Mouse (Mus musculus) megakaryocyte, embryonic 14.5 days (primary cell): ENCODE results near the gene Tmem189.

ENCODE experiments used
- FLI1 ChIP-seq: IDR thresholded peaks from 2 replicates; pipeline ENCODE4 v1.6.1; 2012; ENCODE audit warnings: low read length, inconsistent platforms, mixed read lengths
- GATA1 ChIP-seq: IDR thresholded peaks from 3 replicates; pipeline ENCODE4 v1.6.1; 2012; ENCODE audit warnings: mixed read lengths, low read length, inconsistent platforms, borderline replicate concordance

DNA sequence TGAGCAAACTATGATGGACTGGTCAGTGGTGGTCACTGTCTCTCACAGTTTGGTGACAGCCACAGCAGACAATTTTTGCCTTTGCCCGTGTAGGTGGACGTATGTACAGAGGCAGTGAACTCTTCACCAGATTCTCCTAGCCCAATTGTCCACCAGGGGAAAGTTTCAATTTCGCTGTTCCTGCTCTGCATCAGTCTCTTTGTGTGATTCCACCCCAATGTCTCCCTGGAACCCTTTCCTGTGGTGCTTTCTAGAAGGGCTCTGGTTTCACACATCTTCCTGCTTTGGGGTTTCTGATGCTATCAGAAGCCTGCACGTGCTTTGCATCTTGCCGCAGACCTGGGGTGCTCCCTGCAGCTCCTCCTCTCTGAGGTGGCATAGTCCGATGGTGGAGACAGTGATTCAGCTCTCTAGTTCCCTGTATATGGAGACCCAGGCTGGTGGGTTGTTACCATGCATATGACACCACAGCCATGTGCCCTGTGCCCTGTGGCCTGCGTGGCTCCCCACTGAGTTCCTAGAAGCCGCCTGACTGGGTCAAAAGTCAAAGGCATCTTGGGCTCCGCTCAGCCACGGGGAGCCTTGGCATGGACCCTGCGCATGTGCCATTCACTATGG, 34.1 kb upstream of the Tmem189 start:
- no peak for TF ChIP-seq GATA1
- no peak for TF ChIP-seq FLI1
